Mouse (Mus musculus): ENCODE measurements around the gene Gm10639. TPM values are rescaled to one million over a fixed set of nuclear protein-coding genes. Genes with fewer than 3 reads are reported as not detected.
"Not testable (repeated sequence)": the region's sequence is repeated elsewhere in the genome, so short reads cannot be mapped to it uniquely, and the experiment has no call there.

Gene Gm10639
- total RNA-seq (2017) = not detected in 2 replicates

DNA sequence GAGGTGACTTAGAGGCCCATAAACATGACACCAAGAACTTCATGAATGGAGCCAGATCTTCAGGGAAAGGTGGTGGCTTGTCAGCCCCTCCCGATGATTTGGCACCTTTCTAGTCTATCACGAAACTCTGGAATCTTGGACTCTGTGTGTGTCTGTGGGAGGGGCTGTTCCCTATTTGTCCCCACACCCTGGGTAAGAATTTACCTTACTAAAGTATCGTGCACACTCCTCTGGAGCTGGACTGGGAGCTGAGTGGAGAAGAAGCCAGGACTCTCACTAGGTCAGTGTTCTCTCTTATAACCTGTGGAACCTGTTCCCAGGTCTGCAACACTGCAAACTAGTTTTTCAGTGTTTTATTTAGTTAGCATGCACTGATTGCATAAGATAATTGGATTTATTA, at the start of gene Gm10639:
TSS of gene Gm10639 (plus strand) at position 201 of the 400 bp plus-strand sequence.
- ATAC-seq (replicated peaks in 1 of 2; ENCODE audit: insufficient read depth in 1 of 2, low FRiP score in 2 of 2, low TSS enrichment in 1 of 2, low read depth in 1 of 2, poor library complexity in 2 of 2, severe bottlenecking in 2 of 2) = not testable (repeated sequence)

DNA sequence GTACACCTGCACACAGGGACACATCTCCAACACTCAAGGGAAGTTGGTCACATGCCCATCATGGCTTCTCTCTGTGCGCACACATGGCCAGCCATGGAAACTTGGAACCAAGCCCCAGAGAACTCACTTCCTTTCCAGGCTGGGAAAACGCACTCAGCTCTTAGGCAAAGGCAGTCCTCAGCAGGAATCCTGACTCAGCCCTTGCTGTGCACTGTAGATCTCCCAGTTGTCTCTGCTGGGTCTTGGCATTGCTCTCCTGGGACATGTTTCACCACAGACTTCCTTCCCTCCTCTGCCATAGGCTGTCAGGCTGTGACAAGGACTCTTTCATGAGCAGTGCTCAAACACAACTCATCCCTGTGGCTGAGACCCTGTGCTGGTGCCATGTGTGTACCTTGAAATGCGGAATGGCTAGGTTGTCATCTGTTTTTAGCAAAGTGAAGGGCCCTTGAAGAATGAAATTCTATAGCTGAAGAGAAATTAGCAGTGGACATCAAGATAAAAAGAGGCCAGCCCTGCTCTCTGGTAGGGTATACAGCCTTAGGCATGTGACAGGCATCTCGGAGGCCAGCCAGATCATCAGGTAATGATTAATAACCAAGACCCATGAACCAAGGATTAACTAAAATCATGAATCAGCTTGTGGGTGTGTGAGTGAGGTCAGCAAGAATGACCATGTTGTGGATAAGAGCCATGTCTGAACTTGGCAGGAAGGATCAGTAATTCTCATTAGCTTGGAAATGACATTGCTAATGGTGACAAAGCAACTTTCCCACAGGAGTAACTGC, 33.8 kb upstream of the Gm10639 start:
- not testable (repeated sequence) for ATAC-seq (replicated peaks in 1 of 2; ENCODE audit: insufficient read depth in 1 of 2, low FRiP score in 2 of 2, low TSS enrichment in 1 of 2, low read depth in 1 of 2, poor library complexity in 2 of 2, severe bottlenecking in 2 of 2)

DNA sequence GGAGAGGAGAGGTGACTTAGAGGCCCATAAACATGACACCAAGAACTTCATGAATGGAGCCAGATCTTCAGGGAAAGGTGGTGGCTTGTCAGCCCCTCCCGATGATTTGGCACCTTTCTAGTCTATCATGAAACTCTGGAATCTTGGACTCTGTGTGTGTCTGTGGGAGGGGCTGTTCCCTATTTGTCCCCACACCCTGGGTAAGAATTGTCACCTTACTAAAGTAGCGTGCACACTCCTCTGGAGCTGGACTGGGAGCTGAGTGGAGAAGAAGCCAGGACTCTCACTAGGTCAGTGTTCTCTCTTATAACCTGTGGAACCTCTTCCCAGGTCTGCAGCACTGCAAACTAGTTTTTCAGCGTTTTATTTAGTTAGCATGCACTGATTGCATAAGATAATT, 32.8 kb upstream of the Gm10639 start, which contains the start of gene Gm3776:
TSS of gene Gm3776 (plus strand) at position 216 of the 400 bp plus-strand sequence.
- not testable (repeated sequence) for ATAC-seq (replicated peaks in 1 of 2; ENCODE audit: insufficient read depth in 1 of 2, low FRiP score in 2 of 2, low TSS enrichment in 1 of 2, low read depth in 1 of 2, poor library complexity in 2 of 2, severe bottlenecking in 2 of 2)

DNA sequence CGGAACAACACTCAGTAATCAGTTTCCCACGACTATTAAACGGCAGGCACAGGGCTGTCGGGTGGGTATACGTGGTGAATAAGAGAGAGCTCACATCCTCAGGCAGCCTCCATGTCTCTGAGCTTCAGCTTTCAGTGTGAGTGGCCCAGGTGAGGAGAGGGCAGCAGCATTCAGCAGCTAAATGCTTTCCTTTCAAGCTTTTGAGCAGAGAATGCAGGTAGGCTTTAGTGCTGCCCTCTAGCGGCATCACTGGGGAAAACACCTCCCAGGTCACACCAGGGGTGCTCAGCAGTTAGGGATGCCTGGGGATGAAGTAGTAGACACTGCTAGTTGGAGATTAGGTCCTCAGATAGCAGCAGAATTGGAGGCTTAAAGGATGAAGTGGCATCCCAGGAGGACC, 30.0 kb upstream of the Gm10639 start:
- peak; percentile 71 to 76; a peak in 3 of 4 replicates for ATAC-seq (replicated peaks in 1 of 2; ENCODE audit: insufficient read depth in 1 of 2, low FRiP score in 2 of 2, low TSS enrichment in 1 of 2, low read depth in 1 of 2, poor library complexity in 2 of 2, severe bottlenecking in 2 of 2)

DNA sequence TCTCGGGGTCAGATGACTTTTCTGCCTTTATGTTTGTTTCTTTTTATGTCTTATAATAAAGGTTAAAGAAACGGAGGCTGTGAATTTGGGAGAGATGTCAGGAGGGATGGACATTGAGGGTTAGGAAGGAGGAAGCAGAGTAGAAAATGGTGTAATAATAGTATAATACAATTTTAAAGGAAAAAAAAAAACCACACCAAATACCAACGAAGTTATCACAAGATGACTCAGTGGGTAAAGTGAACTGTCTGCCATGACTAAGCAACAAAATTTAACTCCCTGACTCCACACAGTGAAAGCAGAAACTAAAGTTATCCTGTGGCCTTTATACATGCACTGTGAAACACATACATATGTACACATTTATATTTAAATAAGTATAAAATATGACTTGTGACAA, 18.8 kb upstream of the Gm10639 start:
- ATAC-seq (replicated peaks in 1 of 2; ENCODE audit: insufficient read depth in 1 of 2, low FRiP score in 2 of 2, low TSS enrichment in 1 of 2, low read depth in 1 of 2, poor library complexity in 2 of 2, severe bottlenecking in 2 of 2) = not testable (repeated sequence)

DNA sequence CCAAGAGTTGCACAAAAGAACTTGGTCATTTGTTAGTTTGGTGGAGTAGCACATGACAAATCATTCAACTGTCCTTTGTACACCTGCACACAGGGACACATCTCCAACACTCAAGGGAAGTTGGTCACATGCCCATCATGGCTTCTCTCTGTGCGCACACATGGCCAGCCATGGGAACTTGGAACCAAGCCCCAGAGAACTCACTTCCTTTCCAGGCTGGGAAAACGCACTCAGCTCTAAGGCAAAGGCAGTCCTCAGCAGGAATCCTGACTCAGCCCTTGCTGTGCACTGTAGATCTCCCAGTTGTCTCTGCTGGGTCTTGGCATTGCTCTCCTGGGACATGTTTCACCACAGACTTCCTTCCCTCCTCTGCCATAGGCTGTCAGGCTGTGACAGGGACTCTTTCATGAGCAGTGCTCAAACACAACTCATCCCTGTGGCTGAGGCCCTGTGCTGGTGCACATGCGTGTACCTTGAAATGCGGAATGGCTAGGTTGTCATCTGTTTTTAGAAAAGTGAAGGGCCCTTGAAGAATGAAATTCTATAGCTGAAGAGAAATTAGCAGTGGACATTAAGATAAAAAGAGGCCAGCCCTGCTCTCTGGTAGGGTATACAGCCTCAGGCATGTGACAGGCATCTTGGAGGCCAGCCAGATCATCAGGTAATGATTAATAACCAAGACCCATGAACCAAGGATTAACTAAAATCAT, 7.6 kb upstream of the Gm10639 start:
- ATAC-seq (replicated peaks in 1 of 2; ENCODE audit: insufficient read depth in 1 of 2, low FRiP score in 2 of 2, low TSS enrichment in 1 of 2, low read depth in 1 of 2, poor library complexity in 2 of 2, severe bottlenecking in 2 of 2) = not testable (repeated sequence)

DNA sequence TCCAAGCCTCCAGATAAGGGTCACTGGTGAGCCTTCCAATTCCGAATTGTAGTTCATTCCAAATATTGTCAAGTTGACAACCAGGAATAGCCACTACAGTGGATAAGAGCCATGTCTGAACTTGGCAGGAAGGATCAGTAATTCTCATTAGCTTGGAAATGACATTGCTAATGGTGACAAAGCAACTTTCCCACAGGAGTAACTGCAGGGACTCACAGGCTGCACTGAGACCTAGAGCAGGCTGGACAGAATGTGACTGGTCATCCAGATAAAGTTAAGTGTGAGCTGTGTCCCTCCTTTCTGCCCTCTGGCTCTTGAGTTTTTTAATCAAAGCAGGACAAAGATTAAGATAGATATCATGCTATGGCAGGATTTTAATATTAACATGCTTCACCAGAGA, 660 bp upstream of the Gm10639 start:
- not testable (repeated sequence) for ATAC-seq (replicated peaks in 1 of 2; ENCODE audit: insufficient read depth in 1 of 2, low FRiP score in 2 of 2, low TSS enrichment in 1 of 2, low read depth in 1 of 2, poor library complexity in 2 of 2, severe bottlenecking in 2 of 2)

DNA sequence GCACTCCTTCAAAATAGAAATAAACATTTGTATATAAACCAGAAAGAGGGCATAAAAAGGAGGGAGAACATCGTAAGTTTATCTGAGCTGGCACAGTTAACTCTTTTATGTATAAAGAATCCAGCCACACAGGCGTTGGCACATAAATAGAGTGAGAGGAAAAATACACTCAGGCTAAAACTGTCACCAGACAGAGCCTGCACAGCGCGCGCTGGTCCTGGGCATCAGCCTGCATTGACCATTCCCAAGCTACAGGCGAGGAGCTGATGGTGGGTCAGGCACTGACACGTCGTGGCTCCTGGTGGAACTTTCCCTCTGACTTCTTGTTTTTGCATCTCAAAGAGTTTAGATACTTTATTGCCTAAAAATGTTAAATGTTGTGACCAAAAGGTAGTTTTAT, 2.7 kb downstream of the Gm10639 start:
- not testable (repeated sequence) for ATAC-seq (replicated peaks in 1 of 2; ENCODE audit: insufficient read depth in 1 of 2, low FRiP score in 2 of 2, low TSS enrichment in 1 of 2, low read depth in 1 of 2, poor library complexity in 2 of 2, severe bottlenecking in 2 of 2)

DNA sequence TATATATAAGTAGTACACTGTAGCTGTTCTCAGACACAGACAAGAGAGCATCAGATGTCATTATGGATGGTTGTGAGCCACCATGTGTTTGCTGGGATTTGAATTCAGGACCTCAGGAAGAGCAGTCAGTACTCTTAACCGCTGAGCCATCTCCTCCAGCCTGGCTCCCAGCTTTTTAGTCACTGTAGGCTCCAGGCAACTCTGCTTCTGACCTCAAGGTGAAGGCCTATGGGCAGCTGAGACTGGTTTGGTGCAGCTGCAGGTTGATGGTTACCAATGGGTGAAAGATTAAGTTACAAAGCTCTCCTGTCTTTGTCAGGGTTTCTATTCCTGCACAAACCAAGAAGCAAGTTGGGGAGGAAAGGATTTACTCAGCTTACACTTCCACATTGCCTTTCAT, 4.0 kb downstream of the Gm10639 start:
- ATAC-seq (replicated peaks in 1 of 2; ENCODE audit: insufficient read depth in 1 of 2, low FRiP score in 2 of 2, low TSS enrichment in 1 of 2, low read depth in 1 of 2, poor library complexity in 2 of 2, severe bottlenecking in 2 of 2) = not testable (repeated sequence)

DNA sequence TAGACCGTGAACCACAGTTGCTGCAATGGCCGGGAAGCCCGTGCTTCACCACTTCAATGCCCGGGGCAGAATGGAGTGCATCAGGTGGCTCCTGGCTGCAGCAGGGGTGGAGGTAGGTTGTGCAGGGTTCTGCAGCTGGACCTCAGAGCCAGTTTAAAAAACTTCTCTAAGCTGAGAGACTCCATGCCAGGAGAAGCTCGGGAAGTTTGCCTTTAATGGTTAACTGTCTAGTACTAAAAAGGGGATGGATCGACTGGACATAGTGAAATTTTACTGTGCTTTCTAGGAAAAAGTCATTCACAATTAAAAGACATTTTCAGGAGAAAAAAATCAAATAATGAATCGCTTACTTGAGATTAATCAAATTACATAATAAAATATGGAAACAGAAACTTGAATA, 5.1 kb downstream of the Gm10639 start:
- ATAC-seq (replicated peaks in 1 of 2; ENCODE audit: insufficient read depth in 1 of 2, low FRiP score in 2 of 2, low TSS enrichment in 1 of 2, low read depth in 1 of 2, poor library complexity in 2 of 2, severe bottlenecking in 2 of 2) = not testable (repeated sequence)

DNA sequence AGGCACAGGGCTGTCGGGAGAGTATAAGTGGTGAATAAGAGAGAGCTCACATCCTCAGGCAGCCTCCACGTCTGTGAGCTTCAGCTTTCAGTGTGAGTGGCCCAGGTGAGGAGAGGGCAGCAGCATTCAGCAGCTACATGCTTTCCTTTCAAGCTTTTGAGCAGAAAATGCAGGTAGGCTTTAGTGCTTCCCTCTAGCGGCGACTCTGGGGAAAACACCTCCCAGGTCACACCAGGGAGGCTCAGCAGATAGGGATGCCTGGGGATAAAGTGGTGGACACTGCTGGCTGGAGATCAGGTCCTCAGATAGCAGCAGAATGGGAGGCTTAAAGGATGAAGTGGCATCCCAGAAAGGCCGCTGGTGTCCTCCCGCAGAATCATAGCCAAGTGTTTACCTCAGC, 6.4 kb downstream of the Gm10639 start:
- ATAC-seq (replicated peaks in 1 of 2; ENCODE audit: insufficient read depth in 1 of 2, low FRiP score in 2 of 2, low TSS enrichment in 1 of 2, low read depth in 1 of 2, poor library complexity in 2 of 2, severe bottlenecking in 2 of 2) = peak; percentile 65 to 69

DNA sequence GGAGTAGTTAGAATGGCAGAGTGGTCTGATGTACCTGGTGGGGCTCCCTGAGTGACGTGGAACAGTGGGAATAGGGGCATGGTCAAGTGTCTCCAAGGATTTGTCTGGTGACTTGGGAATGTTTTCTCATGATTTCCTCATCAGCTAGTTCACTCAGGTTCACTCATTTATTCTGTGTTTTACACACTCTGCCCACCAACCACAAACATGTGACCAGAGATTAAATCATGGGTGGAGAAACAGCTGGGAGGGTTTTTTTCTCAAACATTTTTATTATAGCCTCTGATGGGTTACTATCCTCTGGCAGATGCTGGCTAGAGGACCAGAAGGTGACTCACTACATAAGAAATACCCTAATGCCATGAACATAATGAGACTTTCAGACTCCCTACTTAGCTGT, 8.5 kb downstream of the Gm10639 start:
- ATAC-seq (replicated peaks in 1 of 2; ENCODE audit: insufficient read depth in 1 of 2, low FRiP score in 2 of 2, low TSS enrichment in 1 of 2, low read depth in 1 of 2, poor library complexity in 2 of 2, severe bottlenecking in 2 of 2) = no peak

DNA sequence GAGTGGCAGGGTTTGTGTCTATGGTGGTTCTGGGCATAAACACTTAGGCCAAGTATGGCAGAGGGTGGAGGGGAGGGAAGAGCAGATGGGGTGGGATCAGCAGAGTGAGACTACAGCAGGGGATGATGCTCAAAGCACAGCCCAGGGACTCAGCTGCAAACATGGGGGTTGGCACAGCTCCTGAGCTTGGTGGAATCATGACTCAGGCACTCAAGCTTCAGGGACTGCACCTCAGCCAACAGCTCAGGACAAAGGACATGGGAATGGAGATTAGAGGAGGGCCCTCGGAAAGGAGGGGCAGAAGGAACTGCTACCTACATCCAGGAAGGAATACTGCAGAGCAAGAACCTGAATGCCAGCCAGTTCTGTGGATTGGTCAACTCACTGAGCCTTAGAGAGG, 9.4 kb downstream of the Gm10639 start:
- not testable (repeated sequence) for ATAC-seq (replicated peaks in 1 of 2; ENCODE audit: insufficient read depth in 1 of 2, low FRiP score in 2 of 2, low TSS enrichment in 1 of 2, low read depth in 1 of 2, poor library complexity in 2 of 2, severe bottlenecking in 2 of 2)

DNA sequence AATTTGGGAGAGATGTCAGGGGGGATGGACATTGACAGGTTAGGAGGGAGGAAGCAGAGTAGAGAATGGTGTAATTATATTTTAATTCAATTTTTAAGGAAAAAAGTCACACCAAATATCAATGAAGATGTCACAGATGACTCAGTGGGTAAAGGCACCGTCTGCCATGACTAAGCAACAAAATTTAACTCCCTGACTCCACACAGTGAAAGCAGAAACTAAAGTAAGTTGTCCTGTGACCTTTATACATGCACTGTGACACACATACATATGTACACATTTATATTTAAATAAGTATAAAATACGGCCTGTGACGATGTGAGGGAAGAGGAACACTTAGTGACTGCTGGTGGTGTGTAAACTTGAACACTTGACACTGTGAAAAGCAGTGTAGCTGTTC, 18.4 kb downstream of the Gm10639 start:
- not testable (repeated sequence) for ATAC-seq (replicated peaks in 1 of 2; ENCODE audit: insufficient read depth in 1 of 2, low FRiP score in 2 of 2, low TSS enrichment in 1 of 2, low read depth in 1 of 2, poor library complexity in 2 of 2, severe bottlenecking in 2 of 2)

DNA sequence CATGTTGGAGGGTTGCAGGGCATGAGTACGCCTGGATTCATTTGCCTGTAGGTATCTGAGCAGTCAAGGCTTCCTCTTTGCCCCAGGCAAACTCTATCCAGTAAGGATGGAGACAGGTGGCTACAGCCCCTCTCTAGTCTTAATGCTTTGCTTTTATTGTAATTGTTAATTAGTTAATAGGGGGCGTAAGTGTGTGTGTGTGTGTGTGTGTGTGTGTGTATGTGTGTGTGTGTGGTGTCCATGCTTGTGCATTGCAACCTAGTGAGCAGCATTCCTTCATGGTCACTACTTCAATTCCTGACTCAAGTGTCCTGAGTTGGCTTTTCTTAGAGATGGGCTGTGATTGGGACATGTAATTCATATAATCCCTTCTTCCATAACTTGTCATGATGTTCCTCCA, 25.0 kb downstream of the Gm10639 start, which contains the start of gene Omt2a:
TSS of gene Omt2a (minus strand) at position 101 of the 400 bp plus-strand sequence.
- no peak for ATAC-seq (replicated peaks in 1 of 2; ENCODE audit: insufficient read depth in 1 of 2, low FRiP score in 2 of 2, low TSS enrichment in 1 of 2, low read depth in 1 of 2, poor library complexity in 2 of 2, severe bottlenecking in 2 of 2)

DNA sequence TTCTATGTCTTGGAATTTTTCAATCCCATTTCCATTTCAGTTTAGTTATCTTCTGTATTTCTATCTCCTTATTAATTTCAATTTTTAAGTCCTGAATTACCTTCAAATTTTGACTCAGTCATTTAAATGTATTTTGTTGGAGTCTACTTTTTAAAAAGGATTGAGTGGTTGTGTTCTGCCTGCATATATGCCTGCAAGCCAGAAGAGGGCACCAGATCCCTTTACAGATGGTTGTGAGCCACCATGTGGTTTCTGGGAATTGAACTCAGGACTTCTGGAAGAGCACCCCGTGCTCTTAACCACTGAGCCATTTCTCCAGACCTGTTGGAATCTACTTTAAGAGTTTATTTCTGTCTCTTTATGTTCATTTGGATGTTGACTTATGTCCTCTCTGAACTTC, 29.8 kb downstream of the Gm10639 start:
- ATAC-seq (replicated peaks in 1 of 2; ENCODE audit: insufficient read depth in 1 of 2, low FRiP score in 2 of 2, low TSS enrichment in 1 of 2, low read depth in 1 of 2, poor library complexity in 2 of 2, severe bottlenecking in 2 of 2) = no peak

DNA sequence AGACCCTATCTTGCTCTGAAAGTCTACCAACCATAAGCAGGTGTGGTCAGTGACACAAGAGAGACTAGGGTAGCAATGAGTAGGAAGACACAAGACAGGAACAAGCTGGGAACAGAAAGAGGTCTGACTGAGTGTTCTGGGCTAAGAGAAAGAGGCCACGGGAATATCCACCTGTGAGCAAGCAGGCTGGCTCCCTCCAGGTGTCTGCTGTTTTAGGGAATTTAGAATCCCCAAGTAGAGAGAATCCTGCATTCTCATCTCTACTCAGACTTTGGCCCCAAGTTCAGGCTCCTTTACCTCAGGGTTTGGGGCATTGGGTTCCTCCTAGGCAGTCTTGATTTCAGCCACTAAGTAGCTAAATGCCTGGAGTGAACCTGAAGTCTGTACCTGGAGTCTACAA, 37.6 kb downstream of the Gm10639 start, which contains the start of gene Omt2b:
TSS of gene Omt2b (plus strand) at position 301 of the 400 bp plus-strand sequence.
- not testable (repeated sequence) for ATAC-seq (replicated peaks in 1 of 2; ENCODE audit: insufficient read depth in 1 of 2, low FRiP score in 2 of 2, low TSS enrichment in 1 of 2, low read depth in 1 of 2, poor library complexity in 2 of 2, severe bottlenecking in 2 of 2)

DNA sequence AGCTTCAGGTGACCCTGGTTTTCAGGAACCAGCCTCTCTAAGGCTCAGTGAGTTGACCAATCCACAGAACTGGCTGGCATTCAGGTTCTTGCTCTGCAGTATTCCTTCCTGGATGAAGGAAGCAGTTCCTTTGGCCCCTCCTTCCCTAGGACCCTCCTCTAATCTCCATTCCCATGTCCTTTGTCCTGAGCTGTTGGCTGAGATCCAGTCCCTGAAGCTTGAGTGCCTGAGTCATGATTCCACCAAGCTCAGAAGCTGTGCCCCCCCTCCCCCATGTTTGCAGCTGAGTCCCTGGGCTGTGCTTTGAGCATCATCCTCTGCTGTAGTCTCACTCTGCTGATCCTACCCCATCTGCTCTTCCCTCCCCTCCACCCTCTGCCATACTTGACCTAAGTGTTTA, 47.3 kb downstream of the Gm10639 start:
- not testable (repeated sequence) for ATAC-seq (replicated peaks in 1 of 2; ENCODE audit: insufficient read depth in 1 of 2, low FRiP score in 2 of 2, low TSS enrichment in 1 of 2, low read depth in 1 of 2, poor library complexity in 2 of 2, severe bottlenecking in 2 of 2)
